Mouse (Mus musculus) spleen, adult 2 months (tissue): ENCODE results near the gene Gm10053. TPM values are rescaled to one million over a fixed set of nuclear protein-coding genes. Genes with fewer than 3 reads are reported as not detected.

Source experiments
- DNase-seq, 2 experiments: peaks; one replicate each; pipeline versions ENCODE4 v3.0.0 to v3.0.0-alpha.2; 2012 to 2021; ENCODE audit warnings: low spot score in 2 of 2, low read depth in 1 of 2
- H3K27ac ChIP-seq: fragments of 200-500 bp; 2 replicates; pipeline ENCODE4 v1.5.1; 2012; ENCODE audit warnings: low read length, inconsistent platforms; ENCODE audit not compliant: insufficient read depth
- H3K27me3 ChIP-seq: fragments of 200-500 bp; 2 replicates; pipeline ENCODE4 v1.6.1; 2012; ENCODE audit warnings: mild to moderate bottlenecking, moderate library complexity, low read length, inconsistent platforms; ENCODE audit not compliant: control insufficient read depth, insufficient read depth
- H3K36me3 ChIP-seq: fragments of 200-500 bp; 2 replicates; pipeline ENCODE4 v1.6.1; 2012; ENCODE audit warnings: mild to moderate bottlenecking, low read length, inconsistent platforms; ENCODE audit not compliant: control insufficient read depth, insufficient read depth
- H3K4me1 ChIP-seq: fragments of 200-500 bp; 2 replicates; pipeline ENCODE4 v1.6.1; 2011; ENCODE audit warnings: inconsistent platforms; ENCODE audit not compliant: control insufficient read depth, insufficient read depth, insufficient read length
- H3K4me3 ChIP-seq: fragments of 200-500 bp; 2 replicates; pipeline ENCODE4 v1.5.1; 2011; ENCODE audit warnings: mild to moderate bottlenecking, inconsistent platforms; ENCODE audit not compliant: insufficient read depth, insufficient read length; ENCODE audit errors: extremely low read depth
- CTCF ChIP-seq: fragments of 200-500 bp; IDR thresholded peaks from 2 replicates; pipeline ENCODE4 v1.5.1; 2011; ENCODE audit warnings: mild to moderate bottlenecking, inconsistent platforms; ENCODE audit not compliant: insufficient read depth, insufficient read length, insufficient replicate concordance; ENCODE audit errors: extremely low read depth
- POLR2A ChIP-seq: fragments of 200-500 bp; IDR thresholded peaks from 2 replicates; pipeline ENCODE4 v1.6.1; 2011; ENCODE audit warnings: low read depth, low read length, inconsistent platforms
- WGBS: fragments of 180-500 bp; shearing (Covaris S2); methylation state at CpG from one replicate; pipeline ENCODE4 v1.1.7; 2018; 5-methylcytosine and 5-hydroxymethylcytosine counted together
- polyA plus RNA-seq: library from polyadenylated mRNA; depleted of rRNA; stranded (reverse); fragments of >200 nt; gene quantifications from 2 replicates; pipeline ENCODE4 v1.2.3, GENCODE M21; 2012; rRNA removed

The Gm10053 gene
- polyA plus RNA-seq, 1 experiment: 1.2 TPM

DNA sequence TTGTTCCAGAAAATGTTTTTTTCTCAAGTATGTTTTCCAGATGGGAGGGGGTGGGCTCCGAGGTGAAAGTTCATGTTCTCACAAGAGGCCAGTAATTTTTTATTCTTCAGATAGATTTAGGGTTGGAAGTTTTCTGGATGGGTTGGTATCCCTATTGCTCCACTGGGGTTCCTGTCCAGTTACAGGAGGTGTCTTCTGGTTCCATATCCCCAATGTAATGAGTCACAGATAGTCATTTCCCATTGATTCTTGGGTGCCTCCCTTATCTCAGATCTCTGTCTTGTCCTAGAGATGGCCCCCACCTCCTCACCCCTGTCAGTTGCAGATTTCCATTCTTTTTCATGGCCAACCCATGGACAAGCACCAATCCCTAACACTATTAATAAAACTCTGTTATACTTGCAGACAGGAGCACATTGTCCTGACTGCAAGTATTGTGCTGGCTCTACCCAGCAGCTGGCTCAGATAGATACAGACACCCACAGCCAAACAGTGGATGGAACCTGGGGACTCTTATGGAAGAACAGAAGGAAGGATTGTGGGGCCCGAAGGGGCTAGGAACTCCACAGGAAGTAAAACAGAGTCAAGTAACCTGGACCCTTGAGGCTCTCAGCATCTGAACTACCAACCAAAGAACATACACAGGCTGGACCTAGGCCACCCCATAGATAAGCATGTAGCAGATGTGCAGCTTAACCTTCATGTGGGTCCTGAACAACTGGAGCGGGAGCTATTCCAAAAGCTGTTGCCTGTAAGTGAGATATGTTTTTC, 33.1 kb downstream of the Gm10053 start:
- TF ChIP-seq POLR2A (no peak), CTCF (no peak)
- Histone ChIP-seq H3K27ac (no peak overlapping the region), H3K27me3 (no peaks in the 10 kb centered on the region), H3K4me1 (no peaks in the 10 kb centered on the region), H3K36me3 (no peaks in the 10 kb centered on the region), H3K4me3 (no peak overlapping the region)
- 86% methylated on average over 3 of the region's 3 CpGs for WGBS
- DNase-seq: no peak

DNA sequence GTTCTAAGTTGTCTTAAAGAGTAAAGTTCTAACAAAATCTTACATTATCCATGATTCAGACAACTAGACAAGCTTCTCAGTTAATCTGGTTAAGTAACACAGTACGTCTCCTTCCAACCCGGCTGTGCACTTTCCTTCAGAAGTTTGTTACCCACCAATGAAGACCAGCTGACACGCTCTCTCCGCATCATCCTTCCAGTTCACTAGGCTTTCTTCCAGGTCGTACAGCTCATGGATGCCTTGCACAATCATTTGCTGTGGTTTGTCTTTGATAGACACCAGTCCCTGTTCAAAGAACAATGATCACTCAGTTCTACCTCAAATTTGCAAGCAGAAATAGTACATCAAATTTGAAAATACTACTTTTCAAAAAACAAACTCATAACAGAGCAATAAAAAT, 45.4 kb downstream of the Gm10053 start:
- WGBS: 92% methylated on average over 5 of the region's 5 CpGs
- Histone ChIP-seq H3K4me3 (no peak overlapping the region), H3K27ac (no peak overlapping the region), H3K27me3 (no peaks in the 10 kb centered on the region), H3K4me1 (no peaks in the 10 kb centered on the region), H3K36me3 (peaks cover 15% of the 10 kb centered on the region)
- no peak for TF ChIP-seq POLR2A
- no peak for TF ChIP-seq CTCF
- DNase-seq: no peak

Other genes with a start within 250 kb of the Gm10053 start
- 0.04 and 0.05 TPM in 2 replicates for gene Tmem252, start 201.7 kb upstream of the Gm10053 start, polyA plus RNA-seq
- 0.44 and 0.62 TPM in 2 replicates for gene Pgm5, start 13.8 kb upstream of the Gm10053 start, polyA plus RNA-seq
- 0.13 and 0.20 TPM in 2 replicates for gene Foxd4, start 25.5 kb downstream of the Gm10053 start, polyA plus RNA-seq
- gene Cbwd1, start 85.9 kb downstream of the Gm10053 start, polyA plus RNA-seq: 0.45 and 0.56 TPM in 2 replicates
- gene Dock8, start 123.8 kb downstream of the Gm10053 start, polyA plus RNA-seq: 36.6 and 47.5 TPM in 2 replicates